Mouse (Mus musculus) adrenal gland, postnatal 4 days (tissue): ENCODE data around the gene Preb. TPM values are rescaled to one million over a fixed set of nuclear protein-coding genes. Genes with fewer than 3 reads are reported as not detected.
A peak's percentile ranks its signal among the peaks of the same experiment; 100 is the strongest.

Source experiments
- DNase-seq, 2 experiments: peaks; one replicate each; pipeline ENCODE4 v3.0.0; 2021 to 2022; ENCODE audit warnings: low spot score in 2 of 2, mixed read lengths in 2 of 2
- total RNA-seq, 2 experiments: library from RNA; stranded (reverse); gene quantifications; 2 replicates each; pipeline ENCODE4 v1.2.3; 2021

Gene Preb
- total RNA-seq, 2 experiments from 2014 or later, result 131 to 135 TPM

- DNase-seq, result no peak
These were observed 51.5 kb downstream of the Preb start for GRCm38 (mm10) chr5:30908426-30909299.

DNA sequence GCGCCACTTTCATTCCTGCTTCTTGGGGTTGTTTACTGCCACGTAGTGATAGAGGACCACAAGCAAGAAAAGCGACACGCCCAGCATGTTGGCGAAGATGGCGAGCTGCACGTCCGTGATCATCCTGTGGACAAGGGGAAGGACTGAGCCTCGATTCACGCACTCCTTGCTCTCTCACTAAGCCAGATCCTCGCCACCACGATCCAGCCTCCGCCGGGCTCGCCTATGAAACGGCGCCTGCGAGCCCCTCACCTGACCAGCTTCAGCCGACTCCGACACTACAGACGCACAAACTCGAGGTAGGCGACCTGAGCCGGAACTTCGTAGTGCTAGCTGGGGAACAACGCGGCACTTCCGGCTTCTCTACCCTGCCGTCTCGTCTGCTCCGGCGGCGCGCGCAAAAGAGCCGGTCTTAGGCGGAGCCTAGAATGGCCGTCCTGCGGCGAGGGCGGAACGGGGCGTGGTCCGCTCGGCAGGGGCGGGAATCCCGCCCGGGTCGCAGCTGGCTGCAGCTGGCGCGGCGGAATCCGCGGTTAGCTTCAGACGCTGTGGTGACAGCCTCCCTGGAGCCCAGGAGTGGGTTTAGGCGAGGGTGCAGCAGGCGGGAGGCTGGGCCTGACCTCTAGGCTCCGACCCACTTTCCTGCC, 52.6 kb downstream of the Preb start, which contains the start of gene Ost4:
TSS of gene Ost4 (minus strand) at position 376 of the 647 bp plus-strand sequence.
- peak; percentile 91 to 94 for DNase-seq

- DNase-seq, result no peak
These were observed 58.3 kb downstream of the Preb start for GRCm38 (mm10) chr5:30901860-30902259.

Other genes with a start within 250 kb of the Preb start
- 10 to 100 TPM; 10.8 to 16.0 TPM for gene Dpysl5, start 248.8 kb downstream of the Preb start, total RNA-seq
- 10 to 100 TPM; 43.3 to 47.1 TPM for gene Mapre3, start 145.7 kb downstream of the Preb start, total RNA-seq
- gene Tmem214, start 92.3 kb downstream of the Preb start, total RNA-seq, result 10 to 100 TPM; 61.2 to 63.4 TPM
- gene Agbl5, start 71.7 kb downstream of the Preb start, total RNA-seq, result 10 to 100 TPM; 26.8 to 30.6 TPM
- 100 to 1,000 TPM; 196 to 201 TPM for gene Ost4, start 52.6 kb downstream of the Preb start, total RNA-seq
- gene Emilin1, start 47.0 kb downstream of the Preb start, total RNA-seq, result 100 to 1,000 TPM; 100 to 114 TPM
- gene Khk, start 38.9 kb downstream of the Preb start, total RNA-seq, result 10 to 100 TPM; 57.2 to 64.8 TPM
- gene Cgref1, start 14.8 kb downstream of the Preb start, total RNA-seq, result 1 to 10 TPM; 3.5 to 6.0 TPM
- gene Tcf23, start 8.3 kb upstream of the Preb start, total RNA-seq, result under 1 TPM; 0.81 to 0.85 TPM
- 100 to 1,000 TPM; 109 to 115 TPM for gene Atraid, start 88.0 kb upstream of the Preb start, total RNA-seq
- 10 to 100 TPM; 18.8 to 20.9 TPM for gene Slc5a6, start 88.6 kb upstream of the Preb start, total RNA-seq
- 10 to 100 TPM; 33.0 to 40.2 TPM for gene Cad, start 94.4 kb upstream of the Preb start, total RNA-seq
- gene Dnajc5g, start 145.9 kb upstream of the Preb start, total RNA-seq, result not detected
- under 1 TPM; 0.34 to 0.50 TPM for gene Slc30a3, start 147.9 kb upstream of the Preb start, total RNA-seq
- gene Trim54, start 156.4 kb upstream of the Preb start, total RNA-seq, result 1 to 10 TPM; 1.8 to 4.2 TPM
- gene Ucn, start 178.5 kb upstream of the Preb start, total RNA-seq, result not detected
- gene Mpv17, start 193.9 kb upstream of the Preb start, total RNA-seq, result 10 to 100 TPM; 51.9 to 52.7 TPM
- 1 to 10 TPM; 2.7 to 3.3 TPM for gene Gm29609, start 219.6 kb upstream of the Preb start, total RNA-seq
- gene Gtf3c2, start 219.8 kb upstream of the Preb start, total RNA-seq, result 10 to 100 TPM; 87.2 to 88.0 TPM
- 100 to 1,000 TPM; 113 TPM for gene Snx17, start 232.9 kb upstream of the Preb start, total RNA-seq
- 10 to 100 TPM; 36.8 to 41.9 TPM for gene Eif2b4, start 233.1 kb upstream of the Preb start, total RNA-seq
- 10 to 100 TPM; 32.3 to 33.7 TPM for gene Zfp513, start 241.9 kb upstream of the Preb start, total RNA-seq